Mouse (Mus musculus): ENCODE measurements at regions not wholly inside any gene's neighbourhood (a gene's known extent, or its start where the extent isn't known, plus 50 kb on each side); places are given as distances from the start of the nearest gene placed in this dataset.

DNA sequence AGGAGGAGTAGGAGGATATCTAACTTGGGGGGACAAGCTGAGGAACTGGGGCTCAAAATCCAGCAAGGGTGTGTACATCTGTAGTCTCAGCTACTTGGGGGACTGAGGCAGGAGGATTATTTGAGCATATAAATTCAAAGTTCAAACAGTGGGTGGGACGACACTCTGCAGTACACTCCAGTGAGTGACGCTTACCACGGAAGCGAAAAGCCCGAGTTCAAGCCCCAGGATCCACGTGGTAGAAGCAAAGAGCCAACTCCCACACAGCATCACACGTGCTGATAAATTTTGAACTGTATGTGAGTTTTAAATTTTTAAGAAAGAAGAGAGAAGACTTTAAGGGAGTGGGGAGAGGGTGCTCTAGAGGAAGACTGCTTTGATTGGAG is 98.2 kb downstream of the Zfp36l1 start:
- TF ChIP-seq CTCF (IDR thresholded peaks at IDR 0.05; ENCODE audit: low read depth, low read length) (no peak), POLR2A (IDR thresholded peaks at IDR 0.05; ENCODE audit: borderline replicate concordance, low read depth, low read length) (no peak)
